Mouse (Mus musculus) kidney, postnatal 4 days (tissue): ENCODE results near the gene Fbp1.
"Not testable (repeated sequence)": the region's sequence is repeated elsewhere in the genome, so short reads cannot be mapped to it uniquely, and the experiment has no call there.

Source experiments
- DNase-seq, 2 experiments: peaks; one replicate each; pipeline ENCODE4 v3.0.0; 2021; ENCODE audit warnings: mixed read lengths in 2 of 2

The Fbp1 gene

DNA sequence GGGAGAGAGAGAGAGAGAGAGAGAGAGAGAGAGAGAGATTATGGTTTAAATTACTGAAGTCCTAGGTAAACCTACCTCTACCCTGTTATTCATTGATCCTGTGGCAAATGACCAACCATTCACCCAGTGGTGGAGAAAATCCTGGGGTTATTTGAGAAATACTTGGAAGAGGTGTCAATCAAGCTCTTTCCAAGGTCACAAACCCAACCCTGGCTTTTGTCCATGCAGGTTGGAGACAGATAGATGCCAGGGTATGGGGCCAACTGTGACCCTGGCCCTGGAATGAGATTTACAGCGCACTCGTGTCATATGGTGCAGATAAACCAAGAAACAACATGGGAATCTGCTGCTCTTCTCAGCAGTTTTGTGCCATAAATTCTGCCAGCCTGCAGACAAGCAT is 4.6 kb downstream of the Fbp1 start:
- DNase-seq, result no peak

DNA sequence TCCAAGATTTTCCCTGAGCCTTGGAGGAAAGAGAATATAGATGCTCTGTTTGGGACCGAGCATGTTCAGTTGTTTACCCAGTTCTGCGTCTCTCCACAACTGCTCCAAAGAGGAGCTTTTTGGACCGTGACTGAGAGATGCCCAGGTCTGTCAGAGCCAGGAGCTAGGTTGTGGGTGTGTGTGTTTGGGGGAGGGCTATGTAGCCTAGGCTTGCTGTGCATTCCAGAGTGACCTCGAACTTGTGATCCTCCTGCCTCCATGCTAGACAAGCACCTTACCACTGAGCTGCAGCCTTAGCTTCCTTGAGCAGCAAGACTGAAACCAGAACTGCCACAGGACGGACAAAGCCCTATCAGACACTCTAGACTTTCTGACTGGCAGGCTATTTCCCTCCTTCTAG is 5.2 kb downstream of the Fbp1 start:
- no peak for DNase-seq

- DNase-seq, result no peak
Measured at GRCm38 (mm10) chr13:62881336-62881735, 6.7 kb downstream of the Fbp1 start.

GRCm38 (mm10) chr13:62879831-62880615 is 8.1 kb downstream of the Fbp1 start:
- DNase-seq, result no peak

- no peak for DNase-seq
Measured at GRCm38 (mm10) chr13:62879411-62879810, 8.7 kb downstream of the Fbp1 start.

GRCm38 (mm10) chr13:62877247-62877646 is 10.8 kb downstream of the Fbp1 start:
- peak in 1 of 2 experiments; percentile 48 for DNase-seq

DNA sequence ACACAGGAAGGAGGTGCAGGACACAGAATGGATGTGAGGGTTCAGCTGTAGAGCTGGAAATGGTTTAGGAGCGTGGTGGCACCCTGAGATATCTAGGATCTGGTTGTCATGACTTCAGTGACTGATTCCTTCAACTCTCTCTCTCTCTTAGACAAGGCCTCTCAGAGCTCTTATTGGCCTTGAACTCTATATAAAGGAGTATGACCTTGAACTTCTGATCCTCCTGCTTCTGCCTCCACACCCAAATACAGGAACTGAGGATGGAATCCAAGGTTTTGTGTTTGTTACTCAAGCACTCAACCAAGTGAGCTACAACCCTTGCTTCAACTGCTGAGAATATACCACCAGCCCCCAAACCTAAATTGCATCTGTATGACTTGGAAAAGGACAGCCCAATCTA is 12.0 kb downstream of the Fbp1 start:
- no peak for DNase-seq

- DNase-seq, result no peak
Measured at GRCm38 (mm10) chr13:62872252-62872651, 15.8 kb downstream of the Fbp1 start.

GRCm38 (mm10) chr13:62870605-62871004 is 17.5 kb downstream of the Fbp1 start:
- DNase-seq, result no peak

DNA sequence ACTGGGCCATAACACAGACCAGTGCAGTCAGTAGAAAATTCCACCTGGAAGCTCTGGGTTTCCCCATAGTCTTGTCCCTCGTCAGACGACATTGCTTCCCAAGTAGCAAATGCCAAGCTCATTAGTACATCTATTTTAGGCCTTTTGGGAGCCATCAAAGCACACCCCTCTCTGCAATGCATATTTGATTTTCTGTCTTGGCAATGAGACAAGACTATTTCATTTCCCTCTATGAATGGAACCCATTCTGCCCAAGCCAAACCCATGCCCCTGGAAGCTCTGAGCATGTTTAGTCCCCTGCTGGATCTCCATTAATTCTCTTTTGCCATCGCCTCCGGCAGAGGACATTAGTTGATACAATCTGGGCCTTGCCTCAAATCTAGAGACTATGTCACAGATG is 21.3 kb downstream of the Fbp1 start:
- DNase-seq, result no peak

- no peak for DNase-seq
Measured at GRCm38 (mm10) chr13:62865651-62866315, 22.3 kb downstream of the Fbp1 start.

DNA sequence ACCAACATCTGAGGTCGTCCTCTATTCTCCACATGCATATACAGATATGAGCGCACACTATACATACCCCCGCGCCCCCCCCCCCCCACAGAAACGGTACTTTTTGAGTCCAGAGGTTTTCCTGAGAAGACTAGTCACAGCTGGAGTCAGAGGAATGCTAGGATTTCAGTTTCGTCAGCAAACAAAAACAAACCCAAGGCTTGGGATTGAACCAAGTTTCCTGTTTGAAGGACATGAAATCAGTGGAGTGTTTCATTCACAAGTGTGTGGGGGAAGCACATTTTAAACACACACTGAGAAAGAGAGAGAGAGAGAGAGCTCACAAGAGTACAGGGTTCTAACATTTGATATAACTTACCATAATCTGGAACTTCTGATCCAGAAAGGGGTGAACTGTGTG is 24.3 kb downstream of the Fbp1 start:
- DNase-seq, result no peak

DNA sequence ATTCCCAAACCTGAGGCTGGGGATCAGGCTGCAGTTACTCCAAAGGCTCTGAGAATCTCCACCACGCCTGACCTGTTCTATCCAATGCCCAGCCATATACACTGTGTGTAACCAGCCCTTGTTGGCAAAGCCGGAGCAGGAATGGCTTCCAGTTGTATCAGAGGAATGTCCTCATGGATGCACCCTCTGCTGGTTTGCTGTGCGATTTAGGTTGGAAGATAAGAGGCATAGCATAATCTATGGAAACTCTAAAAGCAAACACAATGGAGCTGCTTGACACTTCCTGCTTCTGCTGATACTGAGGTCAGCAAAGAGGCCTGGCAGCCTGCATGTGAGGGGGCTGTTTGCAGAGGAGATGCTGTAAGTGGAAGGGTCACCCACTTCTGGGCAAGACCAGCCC is 25.2 kb downstream of the Fbp1 start:
- DNase-seq, result no peak

DNA sequence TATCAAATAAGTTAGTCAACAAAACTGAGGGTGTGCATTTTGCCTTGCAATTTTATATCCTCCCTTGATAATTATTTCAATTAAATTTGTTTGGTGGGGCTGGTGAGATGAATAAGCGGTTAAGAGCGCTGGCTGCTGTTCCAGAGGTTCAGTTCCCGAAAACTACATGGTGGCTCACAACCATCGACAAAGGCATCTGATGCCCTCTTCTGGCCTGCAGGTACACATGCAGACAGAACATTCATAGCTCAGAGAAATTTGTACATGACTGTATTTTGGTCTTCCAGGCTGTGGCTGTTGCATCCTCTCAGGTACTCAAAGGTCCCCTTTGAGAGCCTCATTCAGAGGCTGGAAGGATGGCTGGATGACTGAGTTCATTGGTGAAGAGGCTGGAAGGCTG is 28.0 kb downstream of the Fbp1 start:
- DNase-seq, result no peak

DNA sequence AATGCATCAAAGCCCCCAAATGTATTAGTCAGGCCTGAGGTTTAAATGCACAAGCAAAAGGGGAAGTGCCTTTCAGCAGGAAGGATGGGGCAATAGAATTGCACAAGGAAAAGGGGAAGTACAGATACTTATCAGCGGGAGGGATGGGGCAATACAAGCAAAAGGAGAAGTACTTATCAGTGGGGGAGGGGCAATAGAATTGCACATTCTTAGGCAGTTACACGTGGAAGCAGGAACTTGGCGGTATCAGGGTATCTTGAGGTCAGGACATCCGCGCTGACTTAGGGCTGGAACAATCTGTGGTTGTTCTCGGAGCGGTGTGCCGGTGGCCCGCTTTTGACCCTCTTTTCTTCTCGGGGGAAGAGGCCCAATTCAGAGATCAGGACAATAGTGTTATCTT is 28.8 kb downstream of the Fbp1 start:
- DNase-seq, result not testable (repeated sequence)

DNA sequence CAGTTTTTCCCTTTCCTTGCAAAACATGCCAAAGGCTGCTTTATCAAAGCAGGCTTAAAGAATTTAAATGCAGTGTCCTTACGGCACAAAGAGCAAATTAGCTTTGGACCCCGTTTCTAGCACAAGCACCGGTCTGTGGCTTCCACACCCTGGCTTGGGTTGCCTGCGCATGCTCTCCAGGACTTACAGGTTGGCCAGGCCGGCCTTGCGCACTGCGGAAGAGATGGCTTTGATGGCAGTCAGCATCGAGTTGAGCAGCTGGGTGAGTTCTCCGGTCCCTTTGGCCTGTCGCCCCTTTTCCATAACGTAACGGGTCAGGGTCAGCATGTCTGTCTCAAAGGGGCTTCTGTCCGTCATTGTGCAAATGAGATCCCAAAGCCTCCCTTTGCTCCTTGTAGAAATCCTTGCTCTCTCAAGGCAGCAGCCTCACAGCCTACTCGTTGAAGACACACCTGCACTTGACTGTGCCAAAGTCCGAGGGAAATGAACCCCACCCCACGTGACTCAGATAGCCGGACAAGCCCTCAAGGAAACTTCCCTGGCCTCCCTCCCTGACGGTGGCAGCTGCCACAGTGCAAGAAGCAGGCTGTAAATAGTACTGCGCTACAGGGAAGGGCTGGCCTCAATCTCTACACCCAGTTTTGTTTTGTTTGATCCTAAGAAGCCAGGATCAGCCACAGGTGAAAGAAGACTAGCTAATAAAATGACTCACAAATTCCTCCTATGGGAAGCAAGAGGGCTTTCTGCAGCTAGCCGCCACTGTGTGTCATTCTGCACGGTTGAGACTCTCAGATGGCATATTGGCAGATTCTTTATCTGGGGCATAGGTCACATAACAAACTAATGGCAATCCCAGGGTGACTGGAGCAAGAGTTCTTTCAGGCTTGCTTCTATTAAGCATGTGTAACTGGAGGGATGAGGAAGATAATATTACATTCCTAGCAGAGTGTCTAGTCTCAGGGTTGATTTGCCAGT is 29.9 kb downstream of the Fbp1 start, which contains the start of gene Fbp2:
Fbp2 (minus strand) TSS at position 482 of the 975 bp plus-strand sequence.
- peak; percentile 43 to 63 for DNase-seq

DNA sequence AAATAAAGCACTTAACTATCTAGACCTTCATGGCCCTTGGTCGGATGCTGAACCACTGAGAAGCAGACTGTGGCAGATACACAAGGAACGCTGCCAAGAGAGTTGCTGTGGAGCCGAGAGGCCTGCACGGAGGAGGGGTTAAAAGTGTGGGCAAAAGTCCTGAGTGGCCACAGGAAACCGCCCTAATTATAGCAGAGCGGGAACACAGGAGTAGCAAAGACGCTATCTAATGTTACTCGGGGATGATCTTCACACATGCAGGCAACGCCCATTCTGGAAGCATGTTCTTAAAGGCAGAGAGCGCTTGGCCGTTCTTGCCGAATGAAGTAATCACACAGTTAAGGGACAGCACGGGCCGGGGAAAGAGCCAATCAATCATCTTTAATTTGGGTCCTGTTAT is 31.2 kb downstream of the Fbp1 start:
- no peak for DNase-seq

GRCm38 (mm10) chr13:62856305-62856675 is 31.8 kb downstream of the Fbp1 start:
- DNase-seq, result peak; percentile 85 to 91

DNA sequence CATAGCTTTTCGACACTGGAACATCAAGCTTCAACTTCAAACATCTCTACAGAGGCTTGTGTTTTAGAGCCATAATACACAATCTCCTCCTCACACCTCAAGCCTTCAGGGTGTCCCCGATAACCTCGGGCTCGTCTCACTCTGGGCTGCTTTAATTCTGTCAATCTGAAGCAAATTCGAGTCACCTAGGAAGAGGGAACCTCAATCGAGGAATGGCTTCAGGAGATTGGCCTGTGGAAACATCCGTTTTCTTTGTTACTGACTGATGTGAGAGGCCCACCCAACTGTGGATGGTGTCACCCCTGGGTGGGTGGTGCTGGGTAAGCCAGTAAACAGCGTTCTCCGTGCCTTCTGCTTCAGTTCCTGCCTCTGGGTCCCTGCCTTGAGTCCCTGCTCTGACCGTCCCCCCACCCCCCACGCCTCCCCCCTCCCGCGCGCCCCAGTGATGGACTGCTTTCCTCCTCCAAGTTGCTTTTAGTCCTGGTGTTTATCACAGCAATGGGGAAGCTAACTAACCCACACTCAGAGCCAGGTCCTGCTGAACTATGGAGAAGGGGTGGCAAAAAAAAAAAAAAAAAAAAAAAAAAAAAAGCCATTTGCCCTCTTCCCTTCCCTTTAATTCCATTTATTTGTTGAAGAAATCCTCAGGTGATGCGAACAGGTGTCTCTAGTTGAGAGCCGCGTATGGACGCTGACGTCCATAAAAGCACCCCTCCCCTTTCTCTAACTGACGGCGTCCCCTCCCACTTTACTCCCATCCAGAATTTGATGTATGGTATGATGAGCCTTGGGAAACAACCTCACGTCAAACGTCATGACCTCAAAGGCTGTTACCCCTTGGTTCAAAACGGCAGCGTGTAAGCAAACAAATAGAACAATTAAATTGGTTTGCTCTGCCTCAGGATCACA is 32.4 kb downstream of the Fbp1 start:
- no peak for DNase-seq

DNA sequence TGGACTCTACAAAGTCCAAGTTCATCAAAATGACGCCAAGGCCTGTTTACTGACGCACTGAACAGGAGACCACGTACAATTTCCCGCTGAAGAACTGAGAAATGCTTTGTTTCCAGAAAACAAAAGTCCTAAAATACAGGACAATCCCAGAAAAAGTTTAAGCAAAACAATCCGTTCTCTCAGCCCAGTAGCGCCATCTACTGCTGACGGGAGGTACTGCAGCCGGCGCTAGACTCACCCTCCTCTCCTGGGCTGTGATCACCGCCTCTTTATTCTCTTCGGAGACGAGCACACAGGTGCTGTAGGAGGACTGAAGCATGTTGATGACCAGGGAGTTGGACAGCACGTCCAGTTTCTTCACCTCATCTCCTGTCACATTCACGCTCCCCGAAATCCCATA is 33.4 kb downstream of the Fbp1 start:
- peak; percentile 89 to 92 for DNase-seq

DNA sequence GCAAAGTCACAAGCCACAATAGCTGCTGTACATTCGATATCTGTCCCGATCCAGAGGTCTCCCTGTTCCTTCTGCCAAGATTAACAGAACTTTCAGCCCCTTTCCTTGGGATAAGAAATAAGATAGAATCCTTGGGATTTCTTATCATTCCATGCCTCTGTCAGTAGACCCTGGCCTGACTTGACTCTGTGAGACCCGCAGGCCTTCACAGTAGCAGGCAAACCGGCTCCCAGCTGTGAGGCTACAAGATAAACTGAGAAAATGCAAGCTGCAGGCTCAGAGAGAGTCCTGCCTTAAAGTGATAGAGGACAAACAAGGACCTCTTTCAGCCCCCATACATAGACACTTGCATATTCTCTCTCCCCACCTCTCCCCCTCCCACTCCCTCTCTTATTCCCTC is 54.7 kb downstream of the Fbp1 start:
- DNase-seq, result no peak

DNA sequence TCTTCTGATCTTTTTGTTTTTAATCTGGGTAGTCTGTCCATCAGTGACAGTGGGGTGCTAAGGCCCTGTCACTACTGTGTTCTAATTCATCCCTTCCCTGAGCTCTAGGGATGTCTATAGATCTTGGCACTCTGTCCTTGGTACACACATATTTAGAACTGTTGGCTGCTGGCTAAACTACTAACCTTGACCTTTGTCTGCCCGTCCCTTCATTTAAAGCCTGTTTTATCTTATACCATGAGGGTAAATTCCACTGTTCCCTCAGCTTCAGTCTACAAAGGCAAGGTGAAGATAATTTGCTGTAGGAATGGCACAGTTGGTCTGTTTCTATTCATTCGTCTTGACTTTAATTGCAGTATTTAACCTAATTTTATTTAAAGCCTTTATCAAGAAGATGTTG is 55.8 kb downstream of the Fbp1 start:
- no peak for DNase-seq
